9 mouse cellular contexts compared by ENCODE assay signal in genomic region chr7:24174618-24175336, GRCm38 (mm10). TPM values are rescaled to one million over a fixed set of nuclear protein-coding genes. Genes with fewer than 3 reads are reported as not detected.
DNase-seq lines count a peak whose midpoint lies in the region; ATAC-seq and TF ChIP-seq lines count a peak whose summit lies in the region.
"Had no signal": no experiment of that assay in that cellular context is flagged by ENCODE, and none has a peak within 500 bp of the region (broad histone marks: within the 10 kb centered on the region; RNA-seq: fewer than 3 reads in every experiment).

TSS of gene Zfp114 (plus strand) at chr7:24175060.

- TF ChIP-seq CTCF in small intestine, adult 2 months (IDR thresholded peaks at IDR 0.05; ENCODE audit: extremely low read depth, insufficient read length, insufficient replicate concordance, low read depth, low read length) = no peak

- peak within 1 kb of the TSS; percentile 62 for H3K4me3 ChIP-seq in embryonic facial prominence, embryonic 14.5 days (ENCODE audit: low read depth, low read length)
- peak within 1 kb of the TSS; percentile 50 for H3K4me3 ChIP-seq in heart, embryonic 11.5 days (ENCODE audit: low read depth, low read length)
- peak within 1 kb of the TSS; percentile 56 for H3K4me3 ChIP-seq in kidney, embryonic 14.5 days (ENCODE audit: low read length)
- peak within 1 kb of the TSS; percentile 55 for H3K4me3 ChIP-seq in limb, embryonic 12.5 days (replicated peaks)
- H3K4me3 ChIP-seq in midbrain, embryonic 12.5 days = peak within 1 kb of the TSS; percentile 58
- peak within 1 kb of the TSS; percentile 64 for H3K4me3 ChIP-seq in small intestine, adult 2 months (ENCODE audit: low read depth, low read length)

- H3K27ac ChIP-seq in embryonic facial prominence, embryonic 14.5 days (replicated peaks; ENCODE audit: low read depth, low read length) = peak within 1 kb of the TSS; percentile 77
- no peak within 1 kb of the TSS for H3K27ac ChIP-seq in heart, embryonic 11.5 days (ENCODE audit: low read depth, low read length)
- peak within 1 kb of the TSS; percentile 49; the same call in 1 of the 2 replicates for H3K27ac ChIP-seq in kidney, embryonic 14.5 days (ENCODE audit: low read depth, low read length)
- H3K27ac ChIP-seq in limb, embryonic 12.5 days = peak within 1 kb of the TSS; percentile 72; the same call in 1 of the 2 replicates
- no peak within 1 kb of the TSS for H3K27ac ChIP-seq in midbrain, embryonic 12.5 days (replicated peaks)
- H3K27ac ChIP-seq in small intestine, adult 2 months (ENCODE audit: insufficient read depth, low read depth, low read length) = no peak within 1 kb of the TSS

- H3K27me3 ChIP-seq in embryonic facial prominence, embryonic 14.5 days (replicated peaks; ENCODE audit: control insufficient read depth, insufficient read depth, low read length) = no peaks in the 10 kb centered on the region
- H3K27me3 ChIP-seq in heart, embryonic 11.5 days (ENCODE audit: control insufficient read depth, insufficient read depth, low read length) = no peaks in the 10 kb centered on the region
- H3K27me3 ChIP-seq in kidney, embryonic 14.5 days (ENCODE audit: control insufficient read depth, insufficient read depth, low read length) = no peaks in the 10 kb centered on the region
- no peaks in the 10 kb centered on the region for H3K27me3 ChIP-seq in limb, embryonic 12.5 days
- no peaks in the 10 kb centered on the region for H3K27me3 ChIP-seq in midbrain, embryonic 12.5 days
- no peaks in the 10 kb centered on the region for H3K27me3 ChIP-seq in small intestine, adult 2 months (ENCODE audit: control insufficient read depth, insufficient read depth, low read length)

- peak; percentile 96 for ATAC-seq in embryonic facial prominence, embryonic 14.5 days (ENCODE audit: low read depth)
- peak; percentile 72; the same call in 1 of the 2 replicates for ATAC-seq in heart, embryonic 11.5 days (replicated peaks; ENCODE audit: insufficient number of reproducible peaks, low FRiP score, low TSS enrichment)
- ATAC-seq in kidney, embryonic 14.5 days (ENCODE audit: low FRiP score, low TSS enrichment) = peak; percentile 94
- peak; percentile 85 for ATAC-seq in limb, embryonic 12.5 days (ENCODE audit: insufficient number of reproducible peaks, insufficient read depth, low FRiP score, low TSS enrichment, low read depth)
- ATAC-seq in midbrain, embryonic 12.5 days (ENCODE audit: low FRiP score, low read depth) = peak; percentile 91

- H3K4me2 ChIP-seq in embryonic facial prominence, embryonic 14.5 days (ENCODE audit: low read depth, low read length) = peak within 1 kb of the TSS; percentile 50
- H3K4me2 ChIP-seq in heart, embryonic 11.5 days = peak within 1 kb of the TSS; percentile 52
- peak within 1 kb of the TSS; percentile 43 for H3K4me2 ChIP-seq in kidney, embryonic 14.5 days (replicated peaks; ENCODE audit: low read depth, low read length)
- H3K4me2 ChIP-seq in limb, embryonic 12.5 days = peak within 1 kb of the TSS; percentile 55
- peak within 1 kb of the TSS; percentile 57 for H3K4me2 ChIP-seq in midbrain, embryonic 12.5 days (replicated peaks)

- H3K36me3 ChIP-seq in embryonic facial prominence, embryonic 14.5 days (ENCODE audit: control insufficient read depth, insufficient read depth, low read length) = no peaks in the 10 kb centered on the region
- no peaks in the 10 kb centered on the region for H3K36me3 ChIP-seq in heart, embryonic 11.5 days (ENCODE audit: control insufficient read depth, insufficient read depth, low read length)
- H3K36me3 ChIP-seq in kidney, embryonic 14.5 days (ENCODE audit: control insufficient read depth, insufficient read depth, low read length) = no peaks in the 10 kb centered on the region
- H3K36me3 ChIP-seq in limb, embryonic 12.5 days = no peaks in the 10 kb centered on the region
- no peaks in the 10 kb centered on the region for H3K36me3 ChIP-seq in midbrain, embryonic 12.5 days
- no peaks in the 10 kb centered on the region for H3K36me3 ChIP-seq in small intestine, adult 2 months (ENCODE audit: control insufficient read depth, insufficient read depth, low read length)

- no peaks in the 10 kb centered on the region for H3K9me3 ChIP-seq in embryonic facial prominence, embryonic 14.5 days (ENCODE audit: control insufficient read depth, low read length)
- H3K9me3 ChIP-seq in heart, embryonic 11.5 days (replicated peaks; ENCODE audit: control insufficient read depth, low read length) = no peaks in the 10 kb centered on the region
- H3K9me3 ChIP-seq in kidney, embryonic 14.5 days (ENCODE audit: control insufficient read depth, low read length) = no peaks in the 10 kb centered on the region
- no peaks in the 10 kb centered on the region for H3K9me3 ChIP-seq in limb, embryonic 12.5 days
- H3K9me3 ChIP-seq in midbrain, embryonic 12.5 days = no peaks in the 10 kb centered on the region

- peak; percentile 9 to 67 for DNase-seq in urinary bladder, adult 18-20 months (ENCODE audit: low spot score in 2 of 2)
- DNase-seq in urinary bladder, postnatal 10 days (ENCODE audit: low spot score) = no peak
- DNase-seq in embryonic facial prominence, embryonic 14.5 days (ENCODE audit: low spot score) = peak; percentile 94

- 11% methylated on average over 22 of the region's 23 CpGs for WGBS in embryonic facial prominence, embryonic 14.5 days
- 13% methylated on average over 23 of the region's 23 CpGs for WGBS in heart, embryonic 11.5 days (ENCODE audit: insufficient replicate concordance)
- 13% methylated on average over 23 of the region's 23 CpGs for WGBS in kidney, embryonic 14.5 days
- 14% methylated on average over 23 of the region's 23 CpGs for WGBS in limb, embryonic 12.5 days
- WGBS in midbrain, embryonic 12.5 days = 15% methylated on average over 23 of the region's 23 CpGs
- 13% methylated on average over 23 of the region's 23 CpGs for WGBS in small intestine, adult 2 months

- H3K9ac ChIP-seq in embryonic facial prominence, embryonic 14.5 days (ENCODE audit: low read depth, low read length) = peak within 1 kb of the TSS; percentile 77
- peak within 1 kb of the TSS; percentile 53 for H3K9ac ChIP-seq in heart, embryonic 11.5 days (ENCODE audit: low read depth, low read length)
- H3K9ac ChIP-seq in kidney, embryonic 14.5 days (ENCODE audit: low read depth, low read length) = peak within 1 kb of the TSS; percentile 68
- H3K9ac ChIP-seq in limb, embryonic 12.5 days (replicated peaks) = peak within 1 kb of the TSS; percentile 58
- H3K9ac ChIP-seq in midbrain, embryonic 12.5 days (replicated peaks) = peak within 1 kb of the TSS; percentile 64

- peaks cover 3% of the 10 kb centered on the region; the same call in 1 of the 2 replicates for H3K4me1 ChIP-seq in embryonic facial prominence, embryonic 14.5 days (ENCODE audit: control insufficient read depth, insufficient read depth, low read length)
- H3K4me1 ChIP-seq in heart, embryonic 11.5 days (ENCODE audit: control insufficient read depth, insufficient read depth, low read length) = peaks cover 8% of the 10 kb centered on the region; the same call in 1 of the 2 replicates
- no peaks in the 10 kb centered on the region for H3K4me1 ChIP-seq in kidney, embryonic 14.5 days (ENCODE audit: control insufficient read depth, insufficient read depth, low read length)
- H3K4me1 ChIP-seq in limb, embryonic 12.5 days (replicated peaks) = no peaks in the 10 kb centered on the region
- no peaks in the 10 kb centered on the region for H3K4me1 ChIP-seq in midbrain, embryonic 12.5 days
- H3K4me1 ChIP-seq in small intestine, adult 2 months (ENCODE audit: control insufficient read depth, insufficient read depth, insufficient read length, low read length) = no peaks in the 10 kb centered on the region

- no peak for TF ChIP-seq POLR2A in small intestine, adult 2 months (IDR thresholded peaks at IDR 0.05; ENCODE audit: low read depth, low read length)

RNA-seq across cellular contexts. Expression of gene Zfp114, which starts in this region (rescaled TPM):
- polyA plus RNA-seq in embryonic facial prominence, embryonic 14.5 days (2014; fragmentation: Nextera tagmentation; extraction: Ambion mirVana) = 3.6 and 3.8 TPM in 2 replicates
- polyA plus RNA-seq in heart, embryonic 11.5 days (2014; fragmentation: Nextera tagmentation; extraction: Ambion mirVana) = 3.3 and 3.9 TPM in 2 replicates
- 4.1 and 6.1 TPM in 2 replicates for polyA plus RNA-seq in kidney, embryonic 14.5 days (2014; fragmentation: Nextera tagmentation; extraction: Ambion mirVana)
- polyA plus RNA-seq in limb, embryonic 12.5 days (2016; fragmentation: Nextera tagmentation; extraction: Ambion mirVana) = 6.0 and 6.4 TPM in 2 replicates
- polyA plus RNA-seq in midbrain, embryonic 12.5 days (2016; fragmentation: Nextera tagmentation; extraction: Ambion mirVana) = 6.1 and 7.4 TPM in 2 replicates
- 0.03 and 0.08 TPM in 2 replicates for polyA plus RNA-seq in small intestine, adult 2 months (2012; rRNA removed)
- polyA plus RNA-seq: C2C12 had no signal

Comparison
In these comparisons a context has a peak if more than half of its experiments do, and no peak if none do; other contexts are left out.
1. H3K27ac ChIP-seq: peak in embryonic facial prominence, embryonic 14.5 days (single experiment), kidney, embryonic 14.5 days (single experiment) and limb, embryonic 12.5 days (single experiment); none in heart, embryonic 11.5 days (single experiment), midbrain, embryonic 12.5 days (single experiment) and small intestine, adult 2 months (single experiment).
2. Peak in every context shown above with its lines, with median percentiles within 50 percentile points of each other: ATAC-seq, H3K4me2 ChIP-seq, H3K4me3 ChIP-seq and H3K9ac ChIP-seq.